Mouse (Mus musculus) kidney, adult 2 months (tissue): ENCODE measurements at regions not wholly inside any gene's neighbourhood (a gene's known extent, or its start where the extent isn't known, plus 50 kb on each side); places are given as distances from the start of the nearest gene placed in this dataset.

Experiments used
- CTCF ChIP-seq: fragments of 200-500 bp; conservative IDR thresholded peaks from 2 replicates; pipeline ENCODE4 v1.5.1; 2011; ENCODE audit warnings: low read depth, mild to moderate bottlenecking, control low read depth, low read length, moderate library complexity, mixed read lengths; ENCODE audit not compliant: insufficient read depth, insufficient read length
- POLR2A ChIP-seq: fragments of 200-500 bp; IDR thresholded peaks from one replicate; pipeline ENCODE4 v1.6.1; 2011; ENCODE audit warnings: low read depth, low read length, control low read depth

DNA sequence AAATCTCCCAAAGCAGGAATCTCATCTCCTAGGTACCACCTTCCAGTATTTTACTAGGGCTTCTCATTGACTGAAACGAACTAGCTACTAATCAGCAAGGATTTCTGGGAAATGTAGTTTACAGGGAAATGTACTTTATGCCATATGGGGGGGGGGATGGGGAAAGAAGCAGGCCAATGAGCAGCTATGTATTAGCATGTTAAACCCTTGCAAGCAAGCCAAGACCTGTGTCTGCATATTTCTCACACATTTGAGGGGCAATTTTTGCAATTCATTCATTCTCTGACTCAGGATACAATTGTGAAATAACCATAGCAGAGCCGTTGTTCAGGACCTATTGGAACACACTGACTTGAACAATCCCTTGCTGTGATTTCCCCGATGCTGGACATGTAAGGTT, 454.3 kb upstream of the Tbx3 start:
- TF ChIP-seq CTCF (no peak), POLR2A (no peak)
